Mouse (Mus musculus) forebrain, embryonic 11.5 days (tissue): ENCODE measurements at regions not wholly inside any gene's neighbourhood (a gene's known extent, or its start where the extent isn't known, plus 50 kb on each side); places are given as distances from the start of the nearest gene placed in this dataset.
"Not testable (repeated sequence)": the region's sequence is repeated elsewhere in the genome, so short reads cannot be mapped to it uniquely, and the experiment has no call there.

Experiments used
- ATAC-seq: fragments of 200-750 bp; cut with Nextera tagmentation; replicated peaks from 2 replicates; pipeline ENCODE4 v1.8.0; 2017; ENCODE audit warnings: moderate TSS enrichment; ENCODE audit not compliant: low FRiP score
- DNase-seq: peaks from one replicate; pipeline ENCODE4 v3.0.0-alpha.2; 2017; ENCODE audit warnings: low spot score
- H3K27ac ChIP-seq: fragments of 300-500 bp; sonication (generic); 2 replicates; pipeline ENCODE4 v1.5.1; 2014; ENCODE audit warnings: low read depth, low read length
- H3K27me3 ChIP-seq: fragments of 300-500 bp; sonication (generic); 2 replicates; pipeline ENCODE4 v1.6.1; 2014; ENCODE audit warnings: mild to moderate bottlenecking, low read length, mixed read lengths; ENCODE audit not compliant: control insufficient read depth, insufficient read depth
- H3K36me3 ChIP-seq: fragments of 300-500 bp; sonication (generic); 2 replicates; pipeline ENCODE4 v1.6.1; 2014; ENCODE audit warnings: mild to moderate bottlenecking, low read length, moderate library complexity, mixed read lengths; ENCODE audit not compliant: control insufficient read depth, insufficient read depth
- H3K4me1 ChIP-seq: fragments of 300-500 bp; sonication (generic); replicated peaks from 2 replicates; pipeline ENCODE4 v1.6.1; 2014; ENCODE audit warnings: low read length, mixed read lengths; ENCODE audit not compliant: control insufficient read depth, insufficient read depth
- H3K4me2 ChIP-seq: fragments of 300-500 bp; sonication (generic); 2 replicates; pipeline ENCODE4 v1.6.1; 2014; ENCODE audit warnings: low read depth, mild to moderate bottlenecking, low read length, moderate library complexity, mixed read lengths; ENCODE audit not compliant: severe bottlenecking
- H3K4me3 ChIP-seq: fragments of 300-500 bp; sonication (generic); 2 replicates; pipeline ENCODE4 v1.5.1; 2014; ENCODE audit warnings: low read depth, low read length
- H3K9ac ChIP-seq: fragments of 300-500 bp; sonication (generic); 2 replicates; pipeline ENCODE4 v1.6.1; 2014; ENCODE audit warnings: low read length
- H3K9me3 ChIP-seq: fragments of 300-500 bp; sonication (generic); 2 replicates; pipeline ENCODE4 v1.6.1; 2016; ENCODE audit warnings: low read length, mixed read lengths; ENCODE audit not compliant: control insufficient read depth
- WGBS: fragments of 180-500 bp; shearing (Covaris S2); extraction: QIAGEN DNeasy Blood & Tissue Kit; methylation state at CpG from one replicate; pipeline ENCODE4 v1.1.7; 2014; 5-methylcytosine and 5-hydroxymethylcytosine counted together

DNA sequence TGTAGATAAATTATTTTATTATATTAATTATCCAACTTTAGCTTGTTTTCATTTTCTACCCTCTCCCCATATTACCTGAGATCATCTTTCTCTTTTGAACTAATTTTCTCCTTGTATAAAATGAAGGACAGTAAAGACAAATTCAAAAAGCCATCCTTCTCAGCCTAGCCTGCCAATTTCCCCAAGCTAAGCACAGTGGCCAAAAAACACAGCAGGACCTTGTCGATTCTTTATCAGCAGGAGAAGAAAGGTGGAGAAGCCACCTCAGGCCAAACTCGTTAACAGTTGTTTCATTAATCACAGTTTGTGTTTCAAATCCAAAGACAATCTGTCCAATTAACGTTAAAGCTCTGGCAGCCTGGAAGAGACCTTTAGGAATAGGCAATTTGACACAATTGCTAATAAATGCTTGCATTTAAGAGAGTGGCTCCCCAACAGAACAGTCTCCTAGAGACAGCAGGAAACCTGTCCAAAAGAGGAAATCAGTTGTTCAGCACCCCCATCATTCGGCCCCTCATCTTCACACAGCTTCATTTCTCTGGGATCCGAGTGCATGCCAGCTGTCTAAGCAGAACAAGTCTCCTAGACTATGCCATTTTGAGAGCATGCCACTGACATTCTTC lies 135.7 kb upstream of the Tlr4 start:
- H3K27ac ChIP-seq = no peak overlapping the region
- H3K9me3 ChIP-seq = no peaks in the 10 kb centered on the region
- H3K9ac ChIP-seq = no peak overlapping the region
- no peaks in the 10 kb centered on the region for H3K4me1 ChIP-seq
- H3K4me2 ChIP-seq = no peak overlapping the region
- 29% methylated on average over 5 of the region's 5 CpGs for WGBS
- no peak overlapping the region for H3K4me3 ChIP-seq
- DNase-seq (no peak), ATAC-seq (no peak)
- no peaks in the 10 kb centered on the region for H3K36me3 ChIP-seq
- H3K27me3 ChIP-seq = no peaks in the 10 kb centered on the region

DNA sequence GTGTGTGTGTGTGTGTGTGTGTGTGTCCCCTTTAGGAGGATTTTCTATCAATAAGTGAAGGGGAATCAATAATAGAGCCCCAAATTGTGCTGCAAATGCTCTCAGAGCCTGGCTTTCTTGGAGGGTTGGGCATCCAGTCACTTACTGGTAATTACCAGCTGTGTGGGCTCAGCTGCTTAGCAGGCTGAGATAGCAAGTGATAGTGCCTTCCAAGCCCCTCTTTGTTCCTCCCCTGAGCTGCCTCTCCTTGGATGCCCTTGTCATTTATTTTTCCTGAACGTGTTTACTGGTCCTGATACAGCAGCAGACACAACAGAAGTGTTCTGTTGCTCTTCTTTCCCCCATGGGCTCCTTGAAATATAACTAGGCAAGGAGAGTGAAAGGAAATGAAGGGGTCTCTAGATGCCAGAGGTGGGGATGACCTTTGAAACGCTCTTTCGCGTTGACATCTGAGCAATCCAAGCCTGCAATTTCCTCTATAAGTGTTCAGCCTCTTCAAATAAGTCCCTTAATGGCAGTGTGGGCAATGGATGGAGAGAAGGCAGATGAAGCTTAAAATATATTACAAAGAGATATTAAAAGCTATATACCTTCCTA lies 133.3 kb upstream of the Tlr4 start:
- Histone ChIP-seq H3K9ac (no peak overlapping the region), H3K27me3 (no peaks in the 10 kb centered on the region), H3K27ac (no peak overlapping the region), H3K4me2 (no peak overlapping the region), H3K4me1 (no peaks in the 10 kb centered on the region), H3K9me3 (no peaks in the 10 kb centered on the region), H3K36me3 (no peaks in the 10 kb centered on the region), H3K4me3 (no peak overlapping the region)
- ATAC-seq (no peak), DNase-seq (no peak)
- WGBS = 67% methylated on average over 4 of the region's 4 CpGs

DNA sequence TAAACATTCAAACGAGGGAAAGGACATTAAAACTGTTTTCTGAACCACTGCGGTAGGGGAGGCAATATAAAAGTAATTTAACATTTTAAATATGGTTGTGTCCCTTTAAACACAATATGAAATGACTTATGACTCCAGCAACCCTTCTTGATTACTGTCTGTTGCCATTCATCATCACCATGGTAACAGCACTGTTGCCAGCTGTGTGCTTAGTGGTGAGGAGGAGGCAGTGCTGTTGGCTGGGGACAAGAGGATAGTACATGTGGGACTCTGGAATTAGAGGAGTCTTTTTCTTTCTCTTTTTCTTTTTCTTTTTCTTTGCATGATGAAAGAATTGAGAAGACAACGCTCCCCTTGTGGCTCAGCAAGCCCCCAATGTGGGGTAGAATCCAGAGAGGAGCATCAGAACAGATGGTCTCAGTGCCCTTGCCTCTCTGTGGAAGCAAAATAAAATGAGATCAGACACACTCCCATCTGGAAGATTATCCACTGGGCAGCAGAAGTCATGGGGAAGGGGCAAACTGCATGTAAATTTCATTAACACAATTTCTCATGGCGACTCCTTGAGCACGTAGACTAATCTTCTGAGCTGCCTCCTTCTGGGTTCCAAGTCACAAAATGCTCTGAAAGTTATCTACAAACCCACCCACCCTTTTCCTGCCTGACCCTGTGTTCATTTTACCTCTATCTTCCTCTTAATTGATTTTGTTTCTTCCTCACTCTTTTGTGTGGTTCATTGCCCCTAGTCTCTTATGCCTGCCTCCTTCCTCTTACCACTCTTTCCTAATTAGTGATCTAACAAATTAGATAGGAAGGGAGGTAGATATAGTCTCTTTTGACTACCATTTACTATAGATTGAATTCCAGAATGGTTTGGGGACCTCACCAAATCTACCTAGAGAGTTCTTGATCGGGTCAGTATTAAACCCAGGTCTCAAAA lies 111.3 kb upstream of the Tlr4 start:
- Histone ChIP-seq H3K9ac (no peak overlapping the region), H3K27ac (no peak overlapping the region), H3K4me1 (no peaks in the 10 kb centered on the region), H3K27me3 (no peaks in the 10 kb centered on the region), H3K4me2 (no peak overlapping the region), H3K9me3 (no peaks in the 10 kb centered on the region), H3K4me3 (no peak overlapping the region), H3K36me3 (no peaks in the 10 kb centered on the region)
- peak; percentile 85 for ATAC-seq
- DNase-seq = no peak
- WGBS = 81% methylated on average over 6 of the region's 6 CpGs

DNA sequence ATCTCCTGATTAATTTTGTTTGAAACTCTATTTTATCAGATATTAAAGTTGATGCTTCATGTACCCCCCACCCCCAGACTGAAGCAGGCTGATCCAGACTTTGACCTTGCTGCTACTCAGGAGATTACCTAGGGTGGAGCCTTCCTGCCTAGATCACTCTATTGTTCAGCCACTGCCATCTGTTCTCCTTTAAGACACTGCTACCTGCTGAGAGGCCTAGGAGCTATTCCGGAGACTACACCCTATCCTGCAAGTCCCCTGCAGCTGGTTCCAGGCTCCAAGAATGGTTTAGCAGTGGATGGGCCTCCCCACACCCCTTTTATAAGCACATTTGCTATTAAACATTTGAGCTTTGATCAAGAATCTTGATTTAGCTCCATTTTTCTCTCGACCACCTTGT lies 90.0 kb upstream of the Tlr4 start:
- no peak overlapping the region for H3K27ac ChIP-seq
- H3K27me3 ChIP-seq = no peaks in the 10 kb centered on the region
- no peak overlapping the region for H3K9ac ChIP-seq
- no peak overlapping the region for H3K4me3 ChIP-seq
- 15% methylated on average over 2 of the region's 2 CpGs for WGBS
- ATAC-seq (no peak), DNase-seq (no peak)
- H3K9me3 ChIP-seq = no peaks in the 10 kb centered on the region
- H3K4me1 ChIP-seq = no peaks in the 10 kb centered on the region
- H3K4me2 ChIP-seq = no peak overlapping the region
- no peaks in the 10 kb centered on the region for H3K36me3 ChIP-seq

DNA sequence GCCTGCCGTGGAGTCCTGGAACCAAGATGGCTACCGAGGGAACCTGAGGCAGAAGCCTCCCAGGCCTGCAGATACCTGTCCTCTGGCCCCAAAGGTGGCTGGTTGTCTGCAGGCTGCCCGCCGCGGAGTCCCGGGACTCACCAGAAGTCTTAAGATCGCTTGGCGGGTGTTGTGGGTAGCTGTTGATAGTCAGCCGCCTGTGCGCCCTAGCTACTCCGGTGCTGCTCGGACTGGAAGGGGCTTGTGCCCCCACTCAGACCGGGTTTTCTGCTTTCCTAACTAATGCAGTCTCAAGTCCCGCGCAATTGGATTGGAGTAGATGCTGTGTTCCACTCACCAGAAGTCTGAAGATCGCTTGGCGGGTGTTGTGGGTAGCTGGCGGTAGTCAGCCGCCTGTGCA lies 84.0 kb upstream of the Tlr4 start:
- not testable (repeated sequence) for H3K9ac ChIP-seq, H3K4me3 ChIP-seq, DNase-seq, H3K27ac ChIP-seq, H3K4me2 ChIP-seq, H3K4me1 ChIP-seq, H3K36me3 ChIP-seq, H3K9me3 ChIP-seq, ATAC-seq, H3K27me3 ChIP-seq
- 95% methylated on average over 19 of the region's 19 CpGs for WGBS

DNA sequence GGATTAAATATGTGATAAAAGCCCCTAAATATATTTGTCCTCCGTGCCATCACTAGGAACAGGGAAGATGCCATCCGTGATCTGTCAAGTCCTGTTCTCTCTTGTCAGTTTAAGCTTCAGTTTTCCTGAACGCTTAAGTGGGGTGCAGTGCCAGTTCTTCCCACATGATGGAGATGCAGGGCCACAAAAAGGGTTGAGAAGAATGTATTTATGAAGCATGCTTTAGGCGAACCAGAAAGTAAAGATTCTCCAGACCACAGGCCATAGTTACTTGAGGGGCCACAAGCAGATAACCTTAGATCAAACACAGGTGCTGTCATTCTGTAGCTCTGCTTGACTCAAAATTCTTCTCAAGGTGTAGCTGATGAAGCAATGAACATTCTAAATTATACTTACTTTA lies 58.6 kb upstream of the Tlr4 start:
- WGBS = 40% methylated on average over 4 of the region's 4 CpGs
- Histone ChIP-seq H3K4me3 (no peak overlapping the region), H3K9ac (no peak overlapping the region), H3K27ac (no peak overlapping the region), H3K4me2 (no peak overlapping the region), H3K36me3 (no peaks in the 10 kb centered on the region), H3K9me3 (no peaks in the 10 kb centered on the region), H3K27me3 (no peaks in the 10 kb centered on the region), H3K4me1 (no peaks in the 10 kb centered on the region)
- ATAC-seq = peak; percentile 58; the same call in 1 of the 2 replicates
- peak; percentile 52 for DNase-seq
